Comparison of ENCODE assay signal across 12 mouse cellular contexts in genomic region chr7:96609854-96610586, GRCm38 (mm10).
DNase-seq lines count a peak whose midpoint lies in the region; ATAC-seq and TF ChIP-seq lines count a peak whose summit lies in the region.
"Had no signal": no experiment of that assay in that cellular context is flagged by ENCODE, and none has a peak within 500 bp of the region (broad histone marks: within the 10 kb centered on the region; RNA-seq: fewer than 3 reads in every experiment).

No protein-coding gene starts in this region.

- no peak for ATAC-seq in hindbrain, embryonic 13.5 days (ENCODE audit: low FRiP score)
- no peak for ATAC-seq in hindbrain, embryonic 11.5 days (ENCODE audit: low FRiP score)
- peak; percentile 85 for ATAC-seq in neural tube, embryonic 13.5 days (ENCODE audit: low read depth)

- no peaks in the 10 kb centered on the region for H3K27me3 ChIP-seq in hindbrain, embryonic 13.5 days
- no peaks in the 10 kb centered on the region for H3K27me3 ChIP-seq in hindbrain, embryonic 11.5 days (ENCODE audit: control insufficient read depth, insufficient read depth, low read length)
- H3K27me3 ChIP-seq in embryonic facial prominence, embryonic 10.5 days (replicated peaks; ENCODE audit: low read depth, poor library complexity, severe bottlenecking), result no peaks in the 10 kb centered on the region
- no peaks in the 10 kb centered on the region for H3K27me3 ChIP-seq in neural tube, embryonic 13.5 days
- H3K27me3 ChIP-seq: hindbrain, embryonic 12.5 days had no signal

- DNase-seq in hindbrain, embryonic 11.5 days (ENCODE audit: low spot score), result no peak
- DNase-seq in layer of hippocampus, adult 2 months (ENCODE audit: low spot score in 2 of 2), result no peak
- no peak for DNase-seq in layer of hippocampus, adult 9-11 months
- DNase-seq in embryonic facial prominence, embryonic 10.5 days (ENCODE audit: low spot score), result no peak
- no peak for DNase-seq in thymus, postnatal 0 days (ENCODE audit: low spot score)
- DNase-seq: cerebellum, adult 18-20 months; gastrocnemius, adult 2 months; lung, adult 18-20 months had no signal

- 46% methylated on average over 10 of the region's 10 CpGs for WGBS in hindbrain, embryonic 13.5 days
- 61% methylated on average over 10 of the region's 10 CpGs for WGBS in hindbrain, embryonic 11.5 days
- WGBS in embryonic facial prominence, embryonic 10.5 days, result 60% methylated on average over 10 of the region's 10 CpGs
- 7% methylated on average over 10 of the region's 10 CpGs for WGBS in neural tube, embryonic 13.5 days

- H3K4me3 ChIP-seq in hindbrain, embryonic 13.5 days, result no peak overlapping the region
- no peak overlapping the region for H3K4me3 ChIP-seq in hindbrain, embryonic 11.5 days (ENCODE audit: low read depth, low read length)
- H3K4me3 ChIP-seq in layer of hippocampus, adult 2 months, result no peak overlapping the region
- H3K4me3 ChIP-seq in embryonic facial prominence, embryonic 10.5 days, result no peak overlapping the region
- H3K4me3 ChIP-seq in neural tube, embryonic 13.5 days, result no peak overlapping the region
- H3K4me3 ChIP-seq: gastrocnemius, adult 2 months; heart, embryonic 10.5 days; hindbrain, embryonic 12.5 days had no signal

- peak overlapping the region; percentile 1; the same call in 1 of the 2 replicates for H3K27ac ChIP-seq in hindbrain, embryonic 13.5 days
- no peak overlapping the region for H3K27ac ChIP-seq in hindbrain, embryonic 11.5 days (ENCODE audit: low read depth, low read length)
- H3K27ac ChIP-seq in layer of hippocampus, adult 2 months, result peak overlapping the region; percentile 43; the same call in 1 of the 2 replicates
- H3K27ac ChIP-seq in embryonic facial prominence, embryonic 10.5 days (replicated peaks), result peak overlapping the region; percentile 40
- H3K27ac ChIP-seq in neural tube, embryonic 13.5 days (replicated peaks), result peak overlapping the region; percentile 80
- H3K27ac ChIP-seq: gastrocnemius, adult 2 months; heart, embryonic 10.5 days; hindbrain, embryonic 12.5 days had no signal

- H3K4me1 ChIP-seq in hindbrain, embryonic 13.5 days (replicated peaks), result peaks cover 8% of the 10 kb centered on the region; the same call in 1 of the 2 replicates
- H3K4me1 ChIP-seq in hindbrain, embryonic 11.5 days (replicated peaks; ENCODE audit: control insufficient read depth, insufficient read depth, low read length), result no peaks in the 10 kb centered on the region
- H3K4me1 ChIP-seq in embryonic facial prominence, embryonic 10.5 days, result peaks cover 12% of the 10 kb centered on the region
- peaks cover 14% of the 10 kb centered on the region for H3K4me1 ChIP-seq in neural tube, embryonic 13.5 days (replicated peaks)

- TF ChIP-seq CTCF in layer of hippocampus, adult 2 months (conservative IDR thresholded peaks at IDR 0.05), result no peak

- no peak overlapping the region for H3K9ac ChIP-seq in hindbrain, embryonic 13.5 days
- no peak overlapping the region for H3K9ac ChIP-seq in hindbrain, embryonic 11.5 days (ENCODE audit: low read depth, low read length)
- H3K9ac ChIP-seq in neural tube, embryonic 13.5 days, result 0 out of 2 replicates have a peak overlapping the region, but pooled peaks have one; percentile 9
- H3K9ac ChIP-seq: hindbrain, embryonic 12.5 days had no signal

- no peak overlapping the region for H3K4me2 ChIP-seq in hindbrain, embryonic 13.5 days
- no peak overlapping the region for H3K4me2 ChIP-seq in hindbrain, embryonic 11.5 days (replicated peaks; ENCODE audit: low read depth, low read length)
- peak overlapping the region; percentile 35 for H3K4me2 ChIP-seq in neural tube, embryonic 13.5 days
- H3K4me2 ChIP-seq: hindbrain, embryonic 12.5 days had no signal

- H3K9me3 ChIP-seq in hindbrain, embryonic 13.5 days, result no peaks in the 10 kb centered on the region
- H3K9me3 ChIP-seq in hindbrain, embryonic 11.5 days (ENCODE audit: control insufficient read depth, low read length), result no peaks in the 10 kb centered on the region
- H3K9me3 ChIP-seq in embryonic facial prominence, embryonic 10.5 days, result no peaks in the 10 kb centered on the region
- H3K9me3 ChIP-seq in neural tube, embryonic 13.5 days, result no peaks in the 10 kb centered on the region
- H3K9me3 ChIP-seq: heart, embryonic 10.5 days; hindbrain, embryonic 12.5 days had no signal

- no peaks in the 10 kb centered on the region for H3K36me3 ChIP-seq in hindbrain, embryonic 13.5 days
- no peaks in the 10 kb centered on the region for H3K36me3 ChIP-seq in hindbrain, embryonic 11.5 days (ENCODE audit: control insufficient read depth, insufficient read depth, low read length)
- no peaks in the 10 kb centered on the region for H3K36me3 ChIP-seq in embryonic facial prominence, embryonic 10.5 days (replicated peaks)
- H3K36me3 ChIP-seq in neural tube, embryonic 13.5 days, result no peaks in the 10 kb centered on the region
- H3K36me3 ChIP-seq: heart, embryonic 10.5 days; hindbrain, embryonic 12.5 days had no signal
